Mouse (Mus musculus) stomach, postnatal 0 days (tissue): ENCODE measurements around the gene Sec14l1. TPM values are rescaled to one million over a fixed set of nuclear protein-coding genes. Genes with fewer than 3 reads are reported as not detected.

Source experiments
- ATAC-seq: fragments of 200-750 bp; cut with Nextera tagmentation; 2 replicates; pipeline ENCODE4 v1.8.0; 2017; ENCODE audit not compliant: low FRiP score, low TSS enrichment
- DNase-seq: peaks from one replicate; pipeline ENCODE4 v3.0.0-alpha.2; 2016; ENCODE audit warnings: low spot score
- H3K27ac ChIP-seq: fragments of 300-500 bp; sonication (generic); replicated peaks from 2 replicates; pipeline ENCODE4 v1.5.1; 2014; ENCODE audit warnings: mild to moderate bottlenecking, control low read depth
- H3K27me3 ChIP-seq: fragments of 300-500 bp; sonication (generic); 2 replicates; pipeline ENCODE4 v1.6.1; 2014; ENCODE audit warnings: low read length; ENCODE audit not compliant: control insufficient read depth, insufficient read depth
- H3K36me3 ChIP-seq: fragments of 300-500 bp; sonication (generic); 2 replicates; pipeline ENCODE4 v1.6.1; 2014; ENCODE audit warnings: low read length, mixed read lengths; ENCODE audit not compliant: control insufficient read depth, insufficient read depth
- H3K4me1 ChIP-seq: fragments of 300-500 bp; sonication (generic); replicated peaks from 2 replicates; pipeline ENCODE4 v1.6.1; 2014; ENCODE audit warnings: antibody characterized with exemption; ENCODE audit not compliant: control insufficient read depth, insufficient read depth
- H3K4me2 ChIP-seq: fragments of 300-500 bp; sonication (generic); replicated peaks from 2 replicates; pipeline ENCODE4 v1.6.1; 2014; ENCODE audit warnings: low read depth, mild to moderate bottlenecking, control low read depth, moderate library complexity
- H3K4me3 ChIP-seq: fragments of 300-500 bp; sonication (generic); 2 replicates; pipeline ENCODE4 v1.5.1; 2014; ENCODE audit warnings: low read depth, low read length, control low read depth
- H3K9ac ChIP-seq: fragments of 300-500 bp; sonication (generic); 2 replicates; pipeline ENCODE4 v1.6.1; 2014; ENCODE audit warnings: mild to moderate bottlenecking, low read length, control low read depth, mixed read lengths
- H3K9me3 ChIP-seq: fragments of 300-500 bp; sonication (generic); 2 replicates; pipeline ENCODE4 v1.6.1; 2016; ENCODE audit warnings: low read length; ENCODE audit not compliant: control insufficient read depth
- CTCF ChIP-seq: IDR thresholded peaks from 2 replicates; pipeline ENCODE4 v1.5.1; 2016; ENCODE audit warnings: antibody characterized with exemption, low read depth, mild to moderate bottlenecking, moderate library complexity
- EP300 ChIP-seq: optimal IDR thresholded peaks from 2 replicates; pipeline ENCODE3; 2016; ENCODE audit warnings: antibody characterized with exemption
- WGBS: fragments of 180-500 bp; shearing (Covaris S2); extraction: QIAGEN DNeasy Blood & Tissue Kit; methylation state at CpG from one replicate; pipeline ENCODE4 v1.1.7; 2014; 5-methylcytosine and 5-hydroxymethylcytosine counted together
- polyA plus RNA-seq: library from polyadenylated mRNA; unstranded; fragments of >200 nt; fragmentation: Nextera tagmentation; extraction: Ambion mirVana; gene quantifications from 2 replicates; pipeline ENCODE4 v1.2.1, GENCODE M21; 2015

Gene Sec14l1
- polyA plus RNA-seq, 1 experiment from 2014 or later: 28.4 TPM

- DNase-seq (no peak), ATAC-seq (no peak)
- H3K9me3 ChIP-seq: no peaks in the 10 kb centered on the region
- no peaks in the 10 kb centered on the region for H3K27me3 ChIP-seq
- H3K4me3 ChIP-seq: no peak overlapping the region
- H3K4me1 ChIP-seq: peaks cover 13% of the 10 kb centered on the region
- peak overlapping the region; percentile 8; the same call in 1 of the 2 replicates for H3K4me2 ChIP-seq
- H3K27ac ChIP-seq: peak overlapping the region; percentile 83
- no peak for TF ChIP-seq CTCF
- no peak for TF ChIP-seq EP300
- no peaks in the 10 kb centered on the region; the same call in 1 of the 2 replicates for H3K36me3 ChIP-seq
- WGBS: 63% methylated on average over 23 of the region's 23 CpGs
- H3K9ac ChIP-seq: no peak overlapping the region
Measured at GRCm38 (mm10) chr11:117134776-117135387, 19.9 kb downstream of the Sec14l1 start.

- H3K27me3 ChIP-seq: no peaks in the 10 kb centered on the region
- H3K4me1 ChIP-seq: peaks cover 8% of the 10 kb centered on the region
- H3K4me2 ChIP-seq: peak overlapping the region; percentile 2; the same call in 1 of the 2 replicates
- H3K9ac ChIP-seq: no peak overlapping the region
- WGBS: 29% methylated on average over 17 of the region's 17 CpGs
- peak overlapping the region; percentile 83 for H3K27ac ChIP-seq
- no peaks in the 10 kb centered on the region; the same call in 1 of the 2 replicates for H3K36me3 ChIP-seq
- DNase-seq (peak; percentile 41), ATAC-seq (no peak; the same call in 1 of the 2 replicates)
- peak; percentile 64 for TF ChIP-seq CTCF
- TF ChIP-seq EP300: no peak
- H3K4me3 ChIP-seq: no peak overlapping the region
- H3K9me3 ChIP-seq: no peaks in the 10 kb centered on the region
Measured at GRCm38 (mm10) chr11:117135457-117136290, 20.7 kb downstream of the Sec14l1 start.

GRCm38 (mm10) chr11:117136880-117137279 is 21.9 kb downstream of the Sec14l1 start:
- Histone ChIP-seq H3K4me1 (peaks cover 8% of the 10 kb centered on the region), H3K27ac (peak overlapping the region; percentile 53)

GRCm38 (mm10) chr11:117138213-117138761 is 23.3 kb downstream of the Sec14l1 start:
- peak; percentile 58 for ATAC-seq

More at GRCm38 (mm10) chr11:117136880-117137279, 21.9 kb downstream of the Sec14l1 start:
- Histone ChIP-seq H3K4me2 (no peak overlapping the region), H3K9me3 (no peaks in the 10 kb centered on the region), H3K9ac (no peak overlapping the region), H3K4me3 (no peak overlapping the region), H3K27me3 (no peaks in the 10 kb centered on the region), H3K36me3 (peaks cover 3% of the 10 kb centered on the region; the same call in 1 of the 2 replicates)
- DNase-seq: peak; percentile 53
- no peak for ATAC-seq
- WGBS: 65% methylated on average over 14 of the region's 14 CpGs
- TF ChIP-seq CTCF (0 out of 2 replicates have a peak, but pooled peaks have one; percentile 1), EP300 (no peak)

GRCm38 (mm10) chr11:117138795-117139463 is 24.0 kb downstream of the Sec14l1 start:
- peaks cover 8% of the 10 kb centered on the region for H3K4me1 ChIP-seq
- no peak overlapping the region for H3K4me2 ChIP-seq
- peaks cover 13% of the 10 kb centered on the region for H3K36me3 ChIP-seq
- H3K27ac ChIP-seq: no peak overlapping the region
- H3K4me3 ChIP-seq: no peak overlapping the region
- H3K9ac ChIP-seq: no peak overlapping the region
- WGBS: 73% methylated on average over 12 of the region's 12 CpGs
- H3K9me3 ChIP-seq: no peaks in the 10 kb centered on the region
- no peak for TF ChIP-seq EP300
- TF ChIP-seq CTCF: no peak
- DNase-seq: no peak
- H3K27me3 ChIP-seq: no peaks in the 10 kb centered on the region
- no peak for ATAC-seq

More at GRCm38 (mm10) chr11:117138213-117138761, 23.3 kb downstream of the Sec14l1 start:
- TF ChIP-seq CTCF: no peak
- TF ChIP-seq EP300: no peak
- Histone ChIP-seq H3K27ac (peak overlapping the region; percentile 30; the same call in 1 of the 2 replicates), H3K36me3 (0 out of 2 replicates have a peak, but pooled peaks cover 8% of the 10 kb centered on the region), H3K4me3 (no peak overlapping the region), H3K4me1 (peaks cover 8% of the 10 kb centered on the region), H3K4me2 (no peak overlapping the region), H3K9me3 (no peaks in the 10 kb centered on the region), H3K27me3 (no peaks in the 10 kb centered on the region), H3K9ac (no peak overlapping the region)
- WGBS: 77% methylated on average over 9 of the region's 9 CpGs
- DNase-seq: peak; percentile 59
